Mouse (Mus musculus) splenic B cell, adult 2 months (primary cell): ENCODE measurements around the gene Hmox2.
"Not testable (repeated sequence)": the region's sequence is repeated elsewhere in the genome, so short reads cannot be mapped to it uniquely, and the experiment has no call there.

Source experiments
- DNase-seq: peaks from one replicate; pipeline ENCODE4 v3.0.0-alpha.2; 2011; ENCODE audit warnings: low read depth, low spot score
- H3K27me3 ChIP-seq: 2 replicates; pipeline ENCODE4 v1.6.1; 2012; ENCODE audit warnings: mild to moderate bottlenecking, low read length, moderate library complexity, mixed read lengths; ENCODE audit not compliant: control insufficient read depth, poor library complexity, insufficient read depth, severe bottlenecking
- H3K36me3 ChIP-seq: 2 replicates; pipeline ENCODE4 v1.6.1; 2012; ENCODE audit warnings: mild to moderate bottlenecking, low read length, moderate library complexity, mixed read lengths; ENCODE audit not compliant: control insufficient read depth, poor library complexity, insufficient read depth, severe bottlenecking

The Hmox2 gene

GRCm38 (mm10) chr16:4725780-4726527 is at the start of gene Hmox2:
Gene Hmox2 (plus strand): TSS chr16:4726361.
- no peaks in the 10 kb centered on the region for H3K27me3 ChIP-seq
- no peaks in the 10 kb centered on the region for H3K36me3 ChIP-seq
- DNase-seq, result peak; percentile 95

DNA sequence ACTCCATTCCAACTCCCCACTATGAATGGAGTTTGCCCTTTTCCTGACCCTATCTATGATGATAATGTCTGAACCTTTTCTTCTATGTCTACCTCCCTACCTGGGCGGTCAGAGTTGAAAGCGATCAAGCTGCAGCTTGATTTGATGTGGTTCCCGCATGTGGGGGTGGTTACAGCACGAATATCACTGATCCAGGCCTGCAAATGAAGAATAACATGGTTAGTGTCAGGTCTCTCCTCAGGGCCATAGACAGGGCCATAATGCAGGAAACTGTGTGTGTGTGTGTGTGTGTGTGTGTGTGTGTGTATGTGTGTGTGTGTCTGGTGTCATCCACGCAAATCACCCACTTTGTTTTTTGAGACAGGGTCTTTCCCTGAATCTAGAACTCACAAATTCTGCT is 49.3 kb upstream of the Hmox2 start:
- no peaks in the 10 kb centered on the region for H3K27me3 ChIP-seq
- DNase-seq, result no peak
- H3K36me3 ChIP-seq, result peaks cover 4% of the 10 kb centered on the region

DNA sequence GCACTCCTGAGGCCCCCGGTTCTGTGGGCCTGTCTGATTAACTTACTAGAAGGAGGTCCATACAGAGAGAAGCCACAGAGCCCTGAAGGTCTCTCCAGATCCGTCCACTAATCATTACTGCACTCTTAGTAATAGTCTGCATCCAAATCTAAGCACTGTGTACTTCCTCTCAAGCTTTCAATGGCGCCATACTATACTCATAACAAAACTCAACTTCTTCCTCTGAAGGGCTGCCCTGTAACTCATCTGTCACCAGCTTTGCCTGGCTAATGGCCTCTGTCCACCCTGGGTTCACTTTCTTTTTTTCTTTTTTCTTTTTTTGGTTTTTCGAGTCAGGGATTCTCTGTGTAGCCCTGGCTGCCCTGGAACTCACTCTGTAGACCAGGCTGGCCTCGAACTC is 48.1 kb upstream of the Hmox2 start:
- Histone ChIP-seq H3K36me3 (peaks cover 3% of the 10 kb centered on the region), H3K27me3 (no peaks in the 10 kb centered on the region)
- DNase-seq, result peak; percentile 53

DNA sequence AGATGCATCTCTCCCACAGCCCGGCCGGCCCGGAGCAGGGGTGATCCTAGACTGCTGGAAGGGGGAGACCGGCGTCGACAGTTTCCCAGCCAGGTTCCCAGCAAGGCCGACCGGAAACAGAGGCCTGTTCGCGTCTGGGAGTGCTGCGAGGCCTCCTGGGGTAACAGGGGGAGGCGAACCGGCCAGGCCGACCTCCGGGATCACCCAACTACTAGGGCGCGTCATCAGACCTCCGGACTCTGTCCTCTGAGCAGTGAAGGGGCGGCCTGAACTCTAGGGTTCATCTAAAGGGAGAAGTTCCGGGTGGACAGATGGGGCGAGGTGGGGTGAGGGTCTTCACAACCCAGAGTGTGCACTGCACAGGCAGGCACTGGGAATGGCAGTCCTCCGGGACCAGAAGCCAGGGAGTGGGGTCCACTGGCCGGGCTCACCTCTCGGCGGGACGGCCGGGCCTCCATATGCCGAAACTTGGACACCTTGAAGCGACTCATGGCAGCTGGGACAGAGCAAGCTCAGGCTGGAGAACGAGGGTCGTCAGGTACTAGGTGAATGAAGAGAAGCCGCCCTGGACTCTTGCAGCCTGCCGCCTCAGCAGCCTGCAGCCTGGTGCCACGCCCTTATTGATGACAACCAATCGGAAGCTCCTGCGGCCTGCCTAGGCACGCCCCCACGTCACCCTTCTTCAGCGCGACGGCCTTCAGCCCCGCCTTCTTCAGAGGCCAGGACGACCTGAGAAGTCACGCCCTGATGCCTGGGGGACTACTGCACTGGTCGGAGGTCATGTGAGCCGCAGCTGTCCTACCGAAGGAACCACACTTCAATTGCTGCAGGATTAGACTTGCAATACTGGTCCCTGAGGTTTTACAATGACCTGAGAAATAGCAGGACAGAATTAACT is 46.8 kb upstream of the Hmox2 start, which contains the start of gene Coro7:
TSS of gene Coro7 (minus strand) at position 657 of the 898 bp plus-strand sequence.
- H3K36me3 ChIP-seq, result peaks cover 3% of the 10 kb centered on the region
- no peaks in the 10 kb centered on the region for H3K27me3 ChIP-seq
- peak; percentile 97 for DNase-seq

DNA sequence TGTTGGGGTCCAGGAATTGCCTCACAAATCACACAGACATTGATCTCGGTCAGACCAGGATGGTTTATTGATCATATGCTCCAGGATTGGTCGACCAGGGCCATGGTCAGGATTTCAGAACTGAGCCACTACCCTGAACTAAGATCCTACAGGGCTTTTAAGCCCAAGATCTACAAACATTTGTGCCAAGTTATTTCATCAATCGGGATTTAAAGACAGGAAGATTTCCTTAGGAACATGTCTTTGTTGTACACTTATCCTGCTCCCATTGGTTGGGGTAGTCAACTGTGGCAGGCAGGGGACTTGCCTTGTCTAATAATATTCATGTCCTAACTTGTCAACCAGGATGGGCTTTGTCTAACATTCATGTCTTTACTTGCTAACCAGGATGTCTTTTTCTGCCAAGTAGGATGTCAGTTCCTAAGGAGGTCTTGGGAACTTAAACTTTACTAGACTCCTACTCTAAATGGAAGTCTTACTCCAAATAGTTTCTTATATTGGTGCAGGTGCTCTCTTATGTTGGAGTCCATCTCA is 45.2 kb upstream of the Hmox2 start:
- DNase-seq, H3K27me3 ChIP-seq, H3K36me3 ChIP-seq: not testable (repeated sequence)

DNA sequence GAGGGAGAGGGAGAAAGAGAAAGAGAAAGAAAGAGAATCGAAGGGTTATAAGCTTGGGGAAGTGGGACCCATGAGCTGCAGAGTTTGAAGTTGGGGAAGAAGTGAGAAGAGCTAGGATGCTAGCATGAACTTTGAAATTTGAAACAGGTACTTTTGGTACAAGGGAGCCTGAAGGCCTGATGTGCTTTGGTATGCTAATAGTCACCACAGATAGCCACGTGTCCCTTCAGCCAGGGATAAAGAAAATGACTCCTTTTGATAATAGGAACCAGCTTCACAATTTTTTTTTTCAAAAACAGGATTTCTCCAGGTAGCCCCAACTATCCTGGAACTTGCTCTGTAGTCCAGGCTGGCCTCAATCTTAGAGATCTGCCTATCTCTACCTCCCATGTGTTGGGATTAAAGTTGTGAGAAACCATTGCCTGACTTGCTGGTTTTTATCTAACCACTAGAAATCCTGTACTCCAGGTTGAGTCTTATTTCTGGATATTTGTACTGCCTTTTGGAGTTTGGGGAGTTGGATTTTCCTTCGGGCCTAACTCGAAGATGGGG is 43.5 kb upstream of the Hmox2 start:
- Histone ChIP-seq H3K36me3 (peaks cover 2% of the 10 kb centered on the region; the same call in 1 of the 2 replicates), H3K27me3 (no peaks in the 10 kb centered on the region)
- no peak for DNase-seq

DNA sequence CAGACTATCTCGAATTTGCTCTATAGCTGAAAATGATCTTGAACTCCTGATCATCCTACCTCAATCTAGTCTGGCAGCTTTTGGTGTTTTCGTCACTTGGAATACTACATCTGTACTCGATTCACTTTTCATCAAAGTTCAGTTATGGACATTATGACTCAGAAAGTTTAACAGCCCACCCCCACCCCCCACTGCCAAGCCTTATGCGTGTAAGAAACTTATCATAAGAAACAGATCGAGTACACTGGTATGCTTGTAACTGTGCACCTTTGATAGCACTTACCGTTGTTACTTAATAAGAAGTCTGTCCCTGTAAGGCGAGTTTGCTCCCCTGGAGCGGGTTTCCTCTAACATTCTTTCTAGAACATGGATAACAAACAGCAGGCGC is 43.0 kb upstream of the Hmox2 start:
- Histone ChIP-seq H3K36me3 (peaks cover 2% of the 10 kb centered on the region; the same call in 1 of the 2 replicates), H3K27me3 (no peaks in the 10 kb centered on the region)
- DNase-seq, result no peak

GRCm38 (mm10) chr16:4683581-4684456 is 42.3 kb upstream of the Hmox2 start:
- peaks cover 4% of the 10 kb centered on the region; the same call in 1 of the 2 replicates for H3K36me3 ChIP-seq
- H3K27me3 ChIP-seq, result no peaks in the 10 kb centered on the region

GRCm38 (mm10) chr16:4684457-4684791 is 41.7 kb upstream of the Hmox2 start:
- no peaks in the 10 kb centered on the region for H3K27me3 ChIP-seq
- no peak for DNase-seq
- peaks cover 4% of the 10 kb centered on the region; the same call in 1 of the 2 replicates for H3K36me3 ChIP-seq

More at GRCm38 (mm10) chr16:4683581-4684456, 42.3 kb upstream of the Hmox2 start:
- DNase-seq, result peak; percentile 97

DNA sequence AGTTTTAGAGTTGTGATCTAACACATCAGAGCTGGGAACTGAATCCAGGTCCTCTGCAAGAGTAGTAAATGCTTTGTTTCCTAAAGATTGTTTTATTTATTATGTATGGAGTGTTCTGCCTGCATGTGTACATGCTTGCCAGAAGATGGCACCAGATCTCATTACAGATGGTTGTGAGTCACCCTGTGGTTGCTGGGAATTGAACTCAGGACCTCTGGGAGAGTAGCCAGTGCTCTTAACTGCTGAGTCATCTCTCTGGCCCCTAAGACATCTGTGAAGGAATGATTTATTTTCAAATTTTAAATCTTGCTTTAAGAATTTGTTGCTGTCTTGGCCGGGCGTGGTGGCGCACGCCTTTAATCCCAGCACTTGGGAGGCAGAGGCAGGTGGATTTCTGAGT is 36.8 kb upstream of the Hmox2 start:
- not testable (repeated sequence) for DNase-seq, H3K27me3 ChIP-seq
- peaks cover 16% of the 10 kb centered on the region for H3K36me3 ChIP-seq

DNA sequence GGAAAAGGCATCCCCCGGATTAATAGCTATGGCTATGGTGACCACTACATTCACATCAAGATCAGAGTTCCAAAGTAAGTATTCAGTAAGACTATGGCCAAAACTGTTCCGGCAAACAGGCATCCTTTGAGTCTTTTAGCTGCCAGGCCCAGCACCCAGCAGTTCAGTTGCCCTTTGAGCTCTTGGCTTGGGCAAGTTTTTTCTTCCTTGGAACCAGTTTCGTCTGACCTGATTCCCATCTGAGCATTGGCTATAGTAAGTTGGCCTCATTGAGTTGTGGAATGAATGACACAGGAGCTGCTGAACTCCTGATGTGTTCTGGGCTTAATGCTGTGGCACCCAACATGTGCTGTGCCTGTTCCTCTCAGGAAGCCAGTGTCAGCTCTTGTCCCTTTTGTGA is 24.9 kb upstream of the Hmox2 start:
- Histone ChIP-seq H3K36me3 (peaks cover 23% of the 10 kb centered on the region), H3K27me3 (no peaks in the 10 kb centered on the region; the same call in 1 of the 2 replicates)
- no peak for DNase-seq

DNA sequence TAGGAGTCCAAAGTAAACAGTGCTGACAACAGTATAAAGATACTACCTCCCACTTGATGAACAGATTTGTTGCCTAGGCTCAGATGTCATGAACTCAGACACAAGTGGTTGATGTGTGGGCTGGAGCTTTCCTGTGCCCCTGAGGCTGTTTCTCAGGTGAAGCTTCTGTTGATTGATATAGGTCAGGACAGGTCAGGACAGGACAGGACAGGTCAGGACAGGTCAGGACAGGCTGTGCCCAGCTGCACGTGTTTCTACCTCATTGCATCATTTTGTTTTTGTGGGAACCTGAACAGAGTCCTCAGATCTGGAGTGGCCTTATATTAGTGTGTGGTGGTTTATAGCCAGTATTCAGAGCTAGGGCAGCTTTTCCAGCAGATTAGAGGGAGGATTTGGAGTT is 23.5 kb upstream of the Hmox2 start:
- H3K36me3 ChIP-seq, result peaks cover 22% of the 10 kb centered on the region
- H3K27me3 ChIP-seq, result no peaks in the 10 kb centered on the region; the same call in 1 of the 2 replicates
- DNase-seq, result no peak

DNA sequence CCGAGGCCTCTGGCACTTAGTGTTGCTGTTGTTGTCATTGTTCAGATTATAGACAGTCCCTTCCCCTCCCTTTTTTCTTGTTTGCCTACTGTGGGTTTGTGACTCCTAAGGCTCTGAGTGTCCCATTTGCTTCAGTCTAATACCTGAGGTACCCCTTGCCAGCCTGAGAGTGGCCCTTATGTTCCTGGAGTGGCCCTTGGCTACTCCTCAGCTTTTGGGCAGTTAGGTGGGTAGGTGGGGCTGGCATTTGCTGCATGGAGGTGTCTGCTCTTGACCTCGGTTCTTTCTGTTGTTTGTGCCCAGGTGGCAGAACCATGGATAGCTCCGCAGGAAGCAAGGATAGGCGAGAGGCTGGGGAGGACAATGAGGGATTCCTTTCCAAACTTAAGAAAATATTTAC is 20.6 kb upstream of the Hmox2 start:
- H3K36me3 ChIP-seq, result peaks cover 19% of the 10 kb centered on the region; the same call in 1 of the 2 replicates
- DNase-seq, result no peak

DNA sequence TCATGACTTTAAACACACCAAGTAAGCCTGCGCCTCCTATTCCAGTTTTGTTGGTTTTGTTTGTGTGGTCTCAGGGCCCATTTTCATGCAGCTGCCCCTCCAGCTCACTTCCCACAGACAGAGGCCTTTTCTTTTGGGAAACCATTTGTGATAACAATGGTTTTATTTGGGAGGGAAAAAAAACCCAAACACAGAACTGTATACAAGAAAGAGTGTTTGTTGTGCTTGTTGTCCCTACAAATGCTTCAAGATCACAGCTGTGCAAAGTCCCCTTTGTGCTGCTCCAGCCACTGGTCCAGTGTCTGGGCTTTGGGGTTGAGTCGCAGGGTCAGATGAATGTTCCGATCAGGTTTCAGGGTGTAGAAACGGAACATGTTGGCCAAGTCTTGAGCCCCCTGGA is 15.0 kb upstream of the Hmox2 start:
- Histone ChIP-seq H3K27me3 (no peaks in the 10 kb centered on the region), H3K36me3 (peaks cover 7% of the 10 kb centered on the region; the same call in 1 of the 2 replicates)
- DNase-seq, result no peak

More for the DNA sequence above, 20.6 kb upstream of the Hmox2 start:
- no peaks in the 10 kb centered on the region for H3K27me3 ChIP-seq
